Mouse (Mus musculus) lung, postnatal 0 days (tissue): ENCODE measurements at regions not wholly inside any gene's neighbourhood (a gene's known extent, or its start where the extent isn't known, plus 50 kb on each side); places are given as distances from the start of the nearest gene placed in this dataset.

Source experiments
- CTCF ChIP-seq: IDR thresholded peaks from 2 replicates; pipeline ENCODE4 v1.5.1; 2016; ENCODE audit warnings: antibody characterized with exemption, mild to moderate bottlenecking
- EP300 ChIP-seq: IDR thresholded peaks from 2 replicates; pipeline ENCODE4 v1.6.1; 2016; ENCODE audit warnings: antibody characterized with exemption, mild to moderate bottlenecking, control low read depth

DNA sequence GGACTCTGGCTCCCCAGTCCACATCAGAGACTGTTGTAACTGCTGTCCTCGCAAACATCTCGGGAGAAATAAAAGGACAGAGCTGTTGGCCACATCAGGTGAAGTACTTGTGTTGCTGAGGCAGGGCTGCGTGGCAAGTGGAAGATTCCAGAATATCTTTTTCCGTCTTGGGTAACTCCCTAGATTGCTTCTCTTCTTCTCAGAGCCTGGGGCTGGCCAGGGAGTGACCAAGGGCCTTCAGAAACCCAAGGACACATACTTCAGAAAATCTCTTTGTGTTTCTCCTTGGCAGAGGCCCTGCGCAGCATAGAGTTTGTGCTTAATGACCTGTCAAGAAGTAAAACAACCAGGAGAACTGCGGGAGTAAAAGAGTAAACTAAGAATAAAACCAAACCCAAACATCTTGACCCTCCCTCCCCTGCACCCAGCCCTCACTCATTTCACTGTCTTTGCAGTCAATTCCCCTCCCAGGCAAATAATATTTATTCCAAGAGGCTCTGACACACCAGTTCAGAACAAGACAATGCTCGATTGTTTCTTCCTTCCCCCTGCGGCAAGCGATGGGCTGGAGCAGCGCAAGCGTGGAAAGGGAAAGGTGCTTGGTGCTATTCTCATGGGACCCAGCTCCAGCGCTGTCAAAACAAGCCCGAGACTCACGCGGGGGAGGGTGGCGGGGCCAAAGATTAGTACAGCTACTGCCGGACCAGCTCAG lies 223.6 kb upstream of the Tmem45b start:
- TF ChIP-seq CTCF (no peak), EP300 (no peak)
